Mouse (Mus musculus) embryonic facial prominence, embryonic 12.5 days (tissue): ENCODE measurements around the gene Ncoa6. TPM values are rescaled to one million over a fixed set of nuclear protein-coding genes. Genes with fewer than 3 reads are reported as not detected.
"Not testable (repeated sequence)": the region's sequence is repeated elsewhere in the genome, so short reads cannot be mapped to it uniquely, and the experiment has no call there.

Experiments
- ATAC-seq: fragments of 200-750 bp; cut with Nextera tagmentation; 2 replicates; pipeline ENCODE4 v1.8.0; 2017; ENCODE audit not compliant: insufficient number of reproducible peaks, insufficient read depth, low FRiP score, low TSS enrichment
- H3K27ac ChIP-seq: fragments of 300-500 bp; sonication (generic); 2 replicates; pipeline ENCODE4 v1.5.1; 2016; ENCODE audit warnings: mild to moderate bottlenecking
- H3K27me3 ChIP-seq: fragments of 300-500 bp; sonication (generic); 2 replicates; pipeline ENCODE4 v1.6.1; 2016; ENCODE audit warnings: mild to moderate bottlenecking, moderate library complexity
- H3K36me3 ChIP-seq: fragments of 300-500 bp; sonication (generic); 2 replicates; pipeline ENCODE4 v1.6.1; 2016; ENCODE audit warnings: mild to moderate bottlenecking
- H3K4me1 ChIP-seq: fragments of 300-500 bp; sonication (generic); 2 replicates; pipeline ENCODE4 v1.6.1; 2016
- H3K4me2 ChIP-seq: fragments of 300-500 bp; sonication (generic); replicated peaks from 2 replicates; pipeline ENCODE4 v1.6.1; 2016; ENCODE audit warnings: mild to moderate bottlenecking, moderate library complexity
- H3K4me3 ChIP-seq: fragments of 300-500 bp; sonication (generic); 2 replicates; pipeline ENCODE4 v1.5.1; 2016; ENCODE audit warnings: mild to moderate bottlenecking
- H3K9ac ChIP-seq: fragments of 300-500 bp; sonication (generic); 2 replicates; pipeline ENCODE4 v1.6.1; 2016; ENCODE audit warnings: mild to moderate bottlenecking, moderate library complexity
- H3K9me3 ChIP-seq: fragments of 300-500 bp; sonication (generic); 2 replicates; pipeline ENCODE4 v1.6.1; 2016; ENCODE audit warnings: mild to moderate bottlenecking, moderate library complexity
- WGBS: fragments of 180-500 bp; shearing (Covaris S2); methylation state at CpG from one replicate; pipeline ENCODE4 v1.1.7; 2016; 5-methylcytosine and 5-hydroxymethylcytosine counted together
- polyA plus RNA-seq: library from polyadenylated mRNA; unstranded; fragments of >200 nt; fragmentation: Nextera tagmentation; extraction: Ambion mirVana; gene quantifications from 2 replicates; pipeline ENCODE4 v1.2.1, GENCODE M21; 2016

Gene Ncoa6
- polyA plus RNA-seq, 1 experiment from 2014 or later, result 27.3 TPM

- H3K4me2 ChIP-seq, result no peak overlapping the region
- no peak overlapping the region for H3K9ac ChIP-seq
- 81% methylated on average over 7 of the region's 7 CpGs for WGBS
- 0 out of 2 replicates have a peak, but pooled peaks cover 6% of the 10 kb centered on the region for H3K4me1 ChIP-seq
- no peak; the same call in 1 of the 2 replicates for ATAC-seq
- H3K4me3 ChIP-seq, result no peak overlapping the region
- no peak overlapping the region for H3K27ac ChIP-seq
- H3K27me3 ChIP-seq, result no peaks in the 10 kb centered on the region
- H3K9me3 ChIP-seq, result no peaks in the 10 kb centered on the region
- H3K36me3 ChIP-seq, result no peaks in the 10 kb centered on the region
These were observed 28.9 kb upstream of the Ncoa6 start for GRCm38 (mm10) chr2:155502596-155502995.

GRCm38 (mm10) chr2:155490998-155491397, 17.3 kb upstream of the Ncoa6 start:
- 91% methylated on average over 6 of the region's 6 CpGs for WGBS
- no peak overlapping the region for H3K27ac ChIP-seq
- no peaks in the 10 kb centered on the region for H3K27me3 ChIP-seq
- no peaks in the 10 kb centered on the region for H3K9me3 ChIP-seq
- H3K4me2 ChIP-seq, result no peak overlapping the region
- no peaks in the 10 kb centered on the region for H3K36me3 ChIP-seq
- no peak overlapping the region for H3K4me3 ChIP-seq
- no peaks in the 10 kb centered on the region for H3K4me1 ChIP-seq
- H3K9ac ChIP-seq, result no peak overlapping the region
- ATAC-seq, result no peak

- Histone ChIP-seq H3K36me3 (no peaks in the 10 kb centered on the region), H3K9me3 (no peaks in the 10 kb centered on the region), H3K4me3 (no peak overlapping the region), H3K27me3 (no peaks in the 10 kb centered on the region), H3K4me1 (no peaks in the 10 kb centered on the region), H3K27ac (no peak overlapping the region), H3K4me2 (no peak overlapping the region), H3K9ac (no peak overlapping the region)
- 46% methylated on average over 3 of the region's 3 CpGs for WGBS
- no peak for ATAC-seq
These were observed 8.3 kb upstream of the Ncoa6 start for GRCm38 (mm10) chr2:155482021-155482420.

- ATAC-seq, result peak; percentile 58
- H3K4me3 ChIP-seq, result peak overlapping the region; percentile 86
- peak overlapping the region; percentile 94 for H3K9ac ChIP-seq
- no peaks in the 10 kb centered on the region for H3K27me3 ChIP-seq
- H3K36me3 ChIP-seq, result no peaks in the 10 kb centered on the region
- under 1% methylated on average over 61 of the region's 71 CpGs for WGBS
- H3K9me3 ChIP-seq, result no peaks in the 10 kb centered on the region
- peak overlapping the region; percentile 90 for H3K27ac ChIP-seq
- H3K4me1 ChIP-seq, result peaks cover 13% of the 10 kb centered on the region; the same call in 1 of the 2 replicates
- H3K4me2 ChIP-seq, result peak overlapping the region; percentile 62
These were observed 774 bp downstream of the Ncoa6 start for GRCm38 (mm10) chr2:155472671-155473569.

- no peaks in the 10 kb centered on the region for H3K27me3 ChIP-seq
These were observed 6.8 kb downstream of the Ncoa6 start for GRCm38 (mm10) chr2:155466861-155467260.

GRCm38 (mm10) chr2:155453591-155453990, 20.1 kb downstream of the Ncoa6 start:
- 0 out of 2 replicates have a peak, but pooled peaks cover 9% of the 10 kb centered on the region for H3K36me3 ChIP-seq
- ATAC-seq, result no peak
- H3K4me1 ChIP-seq, result no peaks in the 10 kb centered on the region
- WGBS, result 87% methylated on average over 7 of the region's 7 CpGs
- H3K4me2 ChIP-seq, result no peak overlapping the region
- no peak overlapping the region for H3K27ac ChIP-seq
- H3K27me3 ChIP-seq, result no peaks in the 10 kb centered on the region
- H3K9me3 ChIP-seq, result no peaks in the 10 kb centered on the region
- no peak overlapping the region for H3K9ac ChIP-seq
- H3K4me3 ChIP-seq, result no peak overlapping the region

More at GRCm38 (mm10) chr2:155466861-155467260, 6.8 kb downstream of the Ncoa6 start:
- H3K27ac ChIP-seq, result no peak overlapping the region
- H3K4me2 ChIP-seq, result no peak overlapping the region
- H3K9ac ChIP-seq, result no peak overlapping the region
- no peak overlapping the region for H3K4me3 ChIP-seq
- no peak for ATAC-seq
- H3K4me1 ChIP-seq, result 0 out of 2 replicates have a peak, but pooled peaks cover 6% of the 10 kb centered on the region
- no peaks in the 10 kb centered on the region for H3K9me3 ChIP-seq
- no peaks in the 10 kb centered on the region for H3K36me3 ChIP-seq
- 92% methylated on average over 1 of the region's 1 CpGs for WGBS

GRCm38 (mm10) chr2:155451256-155451655, 22.4 kb downstream of the Ncoa6 start:
- no peak overlapping the region for H3K9ac ChIP-seq

GRCm38 (mm10) chr2:155447906-155448305, 25.8 kb downstream of the Ncoa6 start:
- not testable (repeated sequence) for H3K4me3 ChIP-seq, H3K9ac ChIP-seq, H3K4me1 ChIP-seq, H3K4me2 ChIP-seq, H3K27me3 ChIP-seq, ATAC-seq, H3K27ac ChIP-seq, H3K9me3 ChIP-seq, H3K36me3 ChIP-seq
- 96% methylated on average over 1 of the region's 1 CpGs for WGBS

More at GRCm38 (mm10) chr2:155451256-155451655, 22.4 kb downstream of the Ncoa6 start:
- no peak for ATAC-seq
- H3K9me3 ChIP-seq, result no peaks in the 10 kb centered on the region
- no peak overlapping the region for H3K4me3 ChIP-seq
- no peaks in the 10 kb centered on the region for H3K27me3 ChIP-seq
- H3K36me3 ChIP-seq, result 0 out of 2 replicates have a peak, but pooled peaks cover 9% of the 10 kb centered on the region
- 88% methylated on average over 5 of the region's 5 CpGs for WGBS
- H3K4me2 ChIP-seq, result no peak overlapping the region
- H3K27ac ChIP-seq, result no peak overlapping the region
- H3K4me1 ChIP-seq, result no peaks in the 10 kb centered on the region

GRCm38 (mm10) chr2:155443446-155443845, 30.2 kb downstream of the Ncoa6 start:
- no peak overlapping the region for H3K4me3 ChIP-seq
- H3K9ac ChIP-seq, result no peak overlapping the region
- H3K27me3 ChIP-seq, result no peaks in the 10 kb centered on the region
- H3K27ac ChIP-seq, result no peak overlapping the region
- H3K36me3 ChIP-seq, result 0 out of 2 replicates have a peak, but pooled peaks cover 7% of the 10 kb centered on the region
- no peak overlapping the region for H3K4me2 ChIP-seq
- no peak for ATAC-seq
- H3K4me1 ChIP-seq, result no peaks in the 10 kb centered on the region
- WGBS, result 51% methylated on average over 2 of the region's 2 CpGs
- no peaks in the 10 kb centered on the region for H3K9me3 ChIP-seq

GRCm38 (mm10) chr2:155442916-155443315, 30.8 kb downstream of the Ncoa6 start:
- WGBS, result 77% methylated on average over 4 of the region's 4 CpGs
- no peak overlapping the region for H3K9ac ChIP-seq
- no peaks in the 10 kb centered on the region for H3K9me3 ChIP-seq
- no peak overlapping the region for H3K4me2 ChIP-seq
- H3K27me3 ChIP-seq, result no peaks in the 10 kb centered on the region
- no peak for ATAC-seq
- H3K4me3 ChIP-seq, result no peak overlapping the region
- 0 out of 2 replicates have a peak, but pooled peaks cover 7% of the 10 kb centered on the region for H3K36me3 ChIP-seq
- H3K27ac ChIP-seq, result no peak overlapping the region
- H3K4me1 ChIP-seq, result no peaks in the 10 kb centered on the region

- H3K4me3 ChIP-seq, result no peak overlapping the region
- peaks cover 31% of the 10 kb centered on the region for H3K36me3 ChIP-seq
- no peaks in the 10 kb centered on the region for H3K27me3 ChIP-seq
- no peaks in the 10 kb centered on the region for H3K4me1 ChIP-seq
- no peak for ATAC-seq
- no peak overlapping the region for H3K9ac ChIP-seq
- no peaks in the 10 kb centered on the region for H3K9me3 ChIP-seq
- H3K4me2 ChIP-seq, result no peak overlapping the region
- H3K27ac ChIP-seq, result no peak overlapping the region
These were observed 37.2 kb downstream of the Ncoa6 start for GRCm38 (mm10) chr2:155436445-155436844.

GRCm38 (mm10) chr2:155420911-155421310, 52.8 kb downstream of the Ncoa6 start:
- Histone ChIP-seq H3K4me2 (no peak overlapping the region), H3K9me3 (no peaks in the 10 kb centered on the region), H3K9ac (no peak overlapping the region), H3K27me3 (no peaks in the 10 kb centered on the region), H3K27ac (no peak overlapping the region), H3K36me3 (peaks cover 38% of the 10 kb centered on the region), H3K4me1 (no peaks in the 10 kb centered on the region), H3K4me3 (no peak overlapping the region)
- 88% methylated on average over 2 of the region's 2 CpGs for WGBS
- ATAC-seq, result no peak
